Mouse (Mus musculus) midbrain, embryonic 14.5 days (tissue): ENCODE measurements around the gene Phldb1. TPM values are rescaled to one million over a fixed set of nuclear protein-coding genes. Genes with fewer than 3 reads are reported as not detected.

Source experiments
- ATAC-seq: fragments of 200-750 bp; cut with Nextera tagmentation; 2 replicates; pipeline ENCODE4 v1.8.0; 2017; ENCODE audit warnings: moderate number of reproducible peaks, moderate library complexity; ENCODE audit not compliant: low FRiP score, low TSS enrichment
- DNase-seq: peaks from one replicate; pipeline ENCODE4 v3.0.0-alpha.2; 2015
- H3K27ac ChIP-seq: fragments of 300-500 bp; sonication (generic); replicated peaks from 2 replicates; pipeline ENCODE4 v1.5.1; 2014; ENCODE audit warnings: mild to moderate bottlenecking, low read depth, low read length, moderate library complexity
- H3K27me3 ChIP-seq: fragments of 300-500 bp; sonication (generic); 2 replicates; pipeline ENCODE4 v1.6.1; 2014; ENCODE audit warnings: low read length, control low read depth, mixed read lengths; ENCODE audit not compliant: control insufficient read depth, insufficient read depth
- H3K36me3 ChIP-seq: fragments of 300-500 bp; sonication (generic); 2 replicates; pipeline ENCODE4 v1.6.1; 2014; ENCODE audit warnings: low read length, control low read depth; ENCODE audit not compliant: control insufficient read depth, insufficient read depth
- H3K4me1 ChIP-seq: fragments of 300-500 bp; sonication (generic); 2 replicates; pipeline ENCODE4 v1.6.1; 2014; ENCODE audit warnings: mild to moderate bottlenecking, antibody characterized with exemption, low read length, control low read depth; ENCODE audit not compliant: control insufficient read depth, insufficient read depth
- H3K4me2 ChIP-seq: fragments of 300-500 bp; sonication (generic); 2 replicates; pipeline ENCODE4 v1.6.1; 2014; ENCODE audit warnings: mild to moderate bottlenecking, low read length, moderate library complexity
- H3K4me3 ChIP-seq: fragments of 300-500 bp; sonication (generic); replicated peaks from 2 replicates; pipeline ENCODE4 v1.5.1; 2014; ENCODE audit warnings: low read depth, low read length
- H3K9ac ChIP-seq: fragments of 300-500 bp; sonication (generic); replicated peaks from 2 replicates; pipeline ENCODE4 v1.6.1; 2014; ENCODE audit warnings: mild to moderate bottlenecking, low read length, moderate library complexity
- H3K9me3 ChIP-seq: fragments of 300-500 bp; sonication (generic); 2 replicates; pipeline ENCODE4 v1.6.1; 2016; ENCODE audit warnings: low read length, control low read depth, mixed read lengths; ENCODE audit not compliant: control insufficient read depth
- WGBS: fragments of 180-500 bp; shearing (Covaris S2); extraction: QIAGEN DNeasy Blood & Tissue Kit; methylation state at CpG from one replicate; pipeline ENCODE4 v1.1.7; 2014; 5-methylcytosine and 5-hydroxymethylcytosine counted together
- polyA plus RNA-seq: library from polyadenylated mRNA; unstranded; fragments of >200 nt; fragmentation: Nextera tagmentation; extraction: Ambion mirVana; gene quantifications from 2 replicates; pipeline ENCODE4 v1.2.1, GENCODE M21; 2014

Phldb1 gene
- polyA plus RNA-seq, 1 experiment from 2014 or later: 51.1 TPM

DNA sequence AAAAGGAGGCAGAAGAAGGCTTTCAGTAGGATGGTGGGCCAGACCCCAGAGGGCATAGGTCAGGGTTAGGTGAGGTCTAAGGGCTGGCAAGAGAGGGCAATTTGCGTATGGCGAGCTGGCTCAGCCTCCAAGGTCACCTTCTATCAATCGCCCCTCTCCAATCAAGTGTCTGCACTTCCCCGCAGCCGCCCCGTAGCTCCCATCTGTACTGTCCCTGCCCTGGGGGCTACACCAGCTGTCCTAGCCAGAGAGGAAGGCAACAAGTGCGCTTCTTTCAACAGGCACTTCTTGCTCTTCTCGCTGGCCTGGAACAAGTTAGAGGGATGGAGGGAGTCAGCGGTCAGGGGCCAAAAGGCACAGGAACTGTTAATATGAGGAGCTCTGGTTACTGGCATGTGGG is 47.0 kb downstream of the Phldb1 start:
- peaks cover 23% of the 10 kb centered on the region for H3K4me1 ChIP-seq
- H3K36me3 ChIP-seq: peaks cover 59% of the 10 kb centered on the region
- H3K27ac ChIP-seq: no peak overlapping the region
- no peak overlapping the region for H3K9ac ChIP-seq
- no peaks in the 10 kb centered on the region for H3K27me3 ChIP-seq
- DNase-seq: no peak
- ATAC-seq: no peak
- no peak overlapping the region for H3K4me3 ChIP-seq
- no peaks in the 10 kb centered on the region for H3K9me3 ChIP-seq
- H3K4me2 ChIP-seq: no peak overlapping the region
- 69% methylated on average over 9 of the region's 9 CpGs for WGBS

DNA sequence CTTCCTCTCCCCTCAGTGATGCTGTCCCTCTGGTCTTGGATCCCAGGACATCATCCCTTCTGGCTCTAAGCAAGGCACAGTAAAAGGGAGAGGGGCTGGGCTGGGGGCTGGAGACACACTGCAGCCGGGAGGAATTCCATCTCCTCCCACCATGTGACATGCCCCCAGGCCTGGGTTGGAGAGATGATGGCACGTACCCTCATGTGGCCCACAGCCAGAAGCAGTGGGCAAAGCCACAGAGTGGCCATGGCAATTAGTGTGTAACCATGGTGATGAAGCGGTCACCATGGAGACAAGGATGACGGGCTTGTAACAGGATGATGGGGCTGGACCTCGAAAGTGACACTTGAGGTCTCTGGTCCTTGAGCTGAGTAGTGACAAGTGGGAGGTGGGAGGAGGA is 48.4 kb downstream of the Phldb1 start:
- peak overlapping the region; percentile 74 for H3K27ac ChIP-seq
- 11% methylated on average over 5 of the region's 5 CpGs for WGBS
- H3K9me3 ChIP-seq: no peaks in the 10 kb centered on the region
- H3K9ac ChIP-seq: 0 out of 2 replicates have a peak overlapping the region, but pooled peaks have one; percentile 16
- no peaks in the 10 kb centered on the region for H3K27me3 ChIP-seq
- DNase-seq (peak; percentile 89), ATAC-seq (peak; percentile 78)
- H3K36me3 ChIP-seq: peaks cover 46% of the 10 kb centered on the region
- H3K4me3 ChIP-seq: no peak overlapping the region
- peak overlapping the region; percentile 12; the same call in 1 of the 2 replicates for H3K4me2 ChIP-seq
- H3K4me1 ChIP-seq: peaks cover 23% of the 10 kb centered on the region

DNA sequence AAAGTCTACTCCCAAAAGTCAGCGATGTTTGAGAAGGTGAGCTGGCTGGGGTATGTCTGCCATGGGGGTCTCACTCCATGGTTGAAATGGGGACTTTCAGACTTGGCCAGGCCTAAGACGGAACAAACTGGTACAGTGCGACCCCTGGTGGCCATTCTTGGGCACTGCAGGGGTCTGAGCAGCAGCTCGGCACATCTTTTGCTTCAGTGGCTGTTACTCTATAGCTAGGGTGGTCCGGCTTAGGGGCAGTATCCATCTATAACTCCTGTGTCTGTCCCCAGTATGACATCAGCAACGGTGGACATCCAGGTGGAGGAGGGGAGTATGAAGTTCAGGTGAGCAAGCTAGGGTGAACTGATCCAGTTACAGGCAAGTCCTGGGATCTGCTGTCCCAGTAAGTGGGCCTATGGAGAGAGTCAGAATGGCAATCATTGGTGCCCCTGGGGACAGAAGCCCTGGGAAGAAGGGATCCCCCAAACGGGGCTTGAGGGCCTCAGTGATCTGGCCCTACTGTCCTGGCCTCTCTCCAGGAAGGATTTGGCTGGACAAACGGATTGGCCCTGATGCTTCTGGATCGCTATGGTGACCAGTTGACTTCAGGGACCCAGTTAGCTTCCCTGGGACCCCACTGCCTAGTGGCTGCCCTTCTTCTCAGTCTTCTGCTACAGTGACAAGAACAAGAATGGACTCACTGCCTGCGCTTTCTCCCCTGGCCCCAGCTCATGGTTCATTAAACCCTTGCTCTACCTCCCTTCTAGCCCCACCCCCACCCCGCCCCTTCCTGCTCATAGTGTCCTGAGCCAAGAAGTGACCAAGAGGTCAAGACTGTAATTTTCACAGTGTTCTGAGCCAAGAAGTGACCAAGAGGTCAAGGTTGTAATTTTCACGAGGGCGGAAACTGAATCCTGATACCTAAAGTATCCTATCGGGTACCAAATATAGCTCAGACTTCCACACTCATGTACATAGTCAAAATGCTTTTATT is 49.4 kb downstream of the Phldb1 start:
- no peak overlapping the region for H3K4me3 ChIP-seq
- WGBS: 34% methylated on average over 14 of the region's 14 CpGs
- no peaks in the 10 kb centered on the region for H3K9me3 ChIP-seq
- peak overlapping the region; percentile 74 for H3K27ac ChIP-seq
- H3K36me3 ChIP-seq: peaks cover 36% of the 10 kb centered on the region
- H3K4me1 ChIP-seq: peaks cover 23% of the 10 kb centered on the region
- no peaks in the 10 kb centered on the region for H3K27me3 ChIP-seq
- ATAC-seq (peak; percentile 44), DNase-seq (peak; percentile 91)
- 0 out of 2 replicates have a peak overlapping the region, but pooled peaks have one; percentile 16 for H3K9ac ChIP-seq
- H3K4me2 ChIP-seq: peak overlapping the region; percentile 12; the same call in 1 of the 2 replicates

GRCm38 (mm10) chr9:44683046-44683445 is 52.0 kb downstream of the Phldb1 start:
- Histone ChIP-seq H3K4me2 (no peak overlapping the region), H3K4me3 (no peak overlapping the region), H3K27ac (no peak overlapping the region), H3K9me3 (no peaks in the 10 kb centered on the region), H3K27me3 (no peaks in the 10 kb centered on the region), H3K4me1 (peaks cover 23% of the 10 kb centered on the region), H3K9ac (no peak overlapping the region), H3K36me3 (peaks cover 19% of the 10 kb centered on the region)
- DNase-seq (no peak), ATAC-seq (no peak)
- 85% methylated on average over 8 of the region's 8 CpGs for WGBS

DNA sequence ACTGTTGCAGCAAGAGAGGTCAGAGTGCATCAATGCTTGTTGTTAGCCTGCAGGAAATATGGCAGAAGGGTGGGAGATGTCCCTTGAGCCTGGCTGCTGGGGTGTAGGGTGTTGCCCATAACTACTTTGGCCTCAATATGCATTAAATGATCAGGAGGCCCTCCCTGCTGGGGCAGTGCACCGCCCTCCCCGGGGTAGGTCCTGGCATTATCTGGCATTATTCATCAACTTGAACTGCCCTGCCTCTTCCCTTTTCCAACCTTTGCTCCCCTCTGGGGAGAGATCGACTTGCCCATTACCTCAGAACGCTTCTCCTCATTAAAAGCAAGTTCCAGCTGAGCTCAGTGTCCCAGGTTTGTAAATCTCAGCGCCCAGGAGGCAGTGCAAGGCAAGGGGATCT is 55.4 kb downstream of the Phldb1 start:
- H3K4me1 ChIP-seq: no peaks in the 10 kb centered on the region
- no peak overlapping the region for H3K4me2 ChIP-seq
- no peak overlapping the region for H3K9ac ChIP-seq
- no peak overlapping the region for H3K27ac ChIP-seq
- DNase-seq (no peak), ATAC-seq (no peak)
- WGBS: 70% methylated on average over 5 of the region's 5 CpGs
- H3K4me3 ChIP-seq: no peak overlapping the region
- H3K9me3 ChIP-seq: no peaks in the 10 kb centered on the region
- H3K27me3 ChIP-seq: no peaks in the 10 kb centered on the region
- H3K36me3 ChIP-seq: no peaks in the 10 kb centered on the region

DNA sequence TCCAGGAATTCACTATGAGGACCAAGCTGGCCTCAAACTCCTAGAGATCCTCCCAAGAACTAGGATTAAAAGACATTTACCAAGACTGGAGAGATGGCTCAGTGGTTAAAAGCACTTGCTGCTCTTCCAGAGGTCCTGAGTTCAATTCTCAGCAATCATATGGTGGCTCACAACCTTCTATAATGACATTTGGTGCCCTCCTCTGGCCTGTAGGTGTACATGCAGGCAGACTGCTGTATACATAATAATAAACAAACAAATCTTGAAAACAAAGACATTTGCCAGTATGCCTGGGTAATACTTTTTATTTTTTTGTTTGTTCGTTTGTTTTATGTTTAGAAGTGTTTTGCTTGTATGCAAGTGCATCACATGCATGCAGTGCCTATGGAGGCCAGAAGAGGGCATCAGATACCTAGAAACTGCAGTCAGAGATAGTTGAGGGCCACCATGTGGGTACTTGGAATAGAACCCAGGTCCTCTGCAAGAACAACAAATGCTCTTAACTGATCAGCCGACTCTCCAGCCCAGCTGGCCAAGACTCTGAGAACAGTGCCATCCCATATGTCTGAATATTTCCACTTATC is 56.6 kb downstream of the Phldb1 start:
- WGBS: 95% methylated on average over 2 of the region's 2 CpGs
- no peaks in the 10 kb centered on the region for H3K27me3 ChIP-seq

GRCm38 (mm10) chr9:44673005-44673404 is 62.0 kb downstream of the Phldb1 start, which contains the start of gene Treh:
TSS of gene Treh (plus strand) at chr9:44673233.
- Histone ChIP-seq H3K9ac (no peak within 1 kb of the TSS), H3K4me3 (no peak within 1 kb of the TSS), H3K9me3 (no peaks in the 10 kb centered on the region), H3K36me3 (no peaks in the 10 kb centered on the region), H3K27me3 (no peaks in the 10 kb centered on the region), H3K27ac (no peak within 1 kb of the TSS), H3K4me2 (no peak within 1 kb of the TSS), H3K4me1 (no peaks in the 10 kb centered on the region)
- DNase-seq (no peak), ATAC-seq (no peak)
- 84% methylated on average over 3 of the region's 3 CpGs for whole genome bisulfite sequencing

More for the DNA sequence above, 56.6 kb downstream of the Phldb1 start:
- no peak overlapping the region for H3K4me3 ChIP-seq
- ATAC-seq (no peak), DNase-seq (no peak)
- H3K36me3 ChIP-seq: no peaks in the 10 kb centered on the region
- H3K4me1 ChIP-seq: no peaks in the 10 kb centered on the region
- no peak overlapping the region for H3K27ac ChIP-seq
- H3K9me3 ChIP-seq: no peaks in the 10 kb centered on the region
- no peak overlapping the region for H3K4me2 ChIP-seq
- H3K9ac ChIP-seq: no peak overlapping the region

DNA sequence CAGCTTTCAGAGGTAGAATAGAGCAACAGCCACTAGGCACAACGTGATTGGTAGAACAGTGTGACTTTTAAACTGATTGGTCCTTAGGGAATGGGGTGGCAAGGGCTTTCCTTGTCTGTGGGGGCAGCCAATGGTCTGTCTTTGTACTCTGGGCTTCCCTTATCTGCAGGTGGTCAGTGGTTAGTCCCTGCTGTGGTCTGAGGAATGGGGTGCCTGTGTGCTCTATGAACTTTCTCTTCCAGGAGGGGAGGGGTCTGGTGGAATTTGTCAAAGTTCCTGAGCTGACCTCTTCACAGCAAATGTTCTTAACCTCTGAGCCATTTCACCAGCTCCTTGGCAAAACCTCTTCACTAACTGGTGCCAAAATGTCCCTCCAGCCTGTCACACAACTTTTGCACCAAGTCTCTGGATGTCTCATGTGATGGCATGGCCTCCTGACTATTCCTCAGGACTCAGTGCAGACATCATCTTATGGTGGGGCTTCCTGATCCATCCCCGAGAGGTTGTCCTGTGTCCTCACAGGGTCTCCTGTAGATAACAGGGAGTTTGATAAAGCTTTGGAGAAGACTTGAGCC is 62.6 kb downstream of the Phldb1 start:
- no peaks in the 10 kb centered on the region for H3K36me3 ChIP-seq
- no peak overlapping the region for H3K4me2 ChIP-seq

More for the DNA sequence above, 62.6 kb downstream of the Phldb1 start:
- 64% methylated on average over 2 of the region's 2 CpGs for WGBS
- no peak for DNase-seq
- H3K9ac ChIP-seq: no peak overlapping the region
- no peak overlapping the region for H3K27ac ChIP-seq
- no peak for ATAC-seq
- H3K27me3 ChIP-seq: no peaks in the 10 kb centered on the region
- H3K4me1 ChIP-seq: no peaks in the 10 kb centered on the region
- H3K4me3 ChIP-seq: no peak overlapping the region
- H3K9me3 ChIP-seq: no peaks in the 10 kb centered on the region
